Mouse (Mus musculus) right cerebral cortex, postnatal 36 days (tissue): ENCODE results near the gene Prss16.

Experiments
- DNase-seq, 2 experiments: peaks; one replicate each; pipeline ENCODE4 v3.0.0; 2022; ENCODE audit warnings: low spot score in 2 of 2, mixed read lengths in 1 of 2

Gene Prss16

GRCm38 (mm10) chr13:22007121-22007510 is 2.4 kb downstream of the Prss16 start:
- DNase-seq, result no peak

- DNase-seq, result no peak
Measured at GRCm38 (mm10) chr13:22006334-22007120, 3.0 kb downstream of the Prss16 start.

- DNase-seq, result no peak
Measured at GRCm38 (mm10) chr13:22005605-22006333, 3.8 kb downstream of the Prss16 start.

GRCm38 (mm10) chr13:22001823-22002222 is 7.7 kb downstream of the Prss16 start:
- DNase-seq, result no peak

GRCm38 (mm10) chr13:22001346-22001745 is 8.2 kb downstream of the Prss16 start:
- no peak for DNase-seq

- no peak for DNase-seq
Measured at GRCm38 (mm10) chr13:21999147-21999546, 10.4 kb downstream of the Prss16 start.

- DNase-seq, result no peak
Measured at GRCm38 (mm10) chr13:21998412-21998811, 11.1 kb downstream of the Prss16 start.

GRCm38 (mm10) chr13:21997821-21998220 is 11.7 kb downstream of the Prss16 start:
- DNase-seq, result no peak

GRCm38 (mm10) chr13:21997201-21997820 is 12.2 kb downstream of the Prss16 start:
- no peak for DNase-seq

- no peak for DNase-seq
Measured at GRCm38 (mm10) chr13:21996840-21997185, 12.7 kb downstream of the Prss16 start.

- no peak for DNase-seq
Measured at GRCm38 (mm10) chr13:21996101-21996839, 13.3 kb downstream of the Prss16 start.

GRCm38 (mm10) chr13:21995331-21995914 is 14.1 kb downstream of the Prss16 start:
- no peak for DNase-seq

GRCm38 (mm10) chr13:21994896-21995295 is 14.6 kb downstream of the Prss16 start:
- no peak for DNase-seq

- DNase-seq, result no peak
Measured at GRCm38 (mm10) chr13:21993957-21994738, 15.4 kb downstream of the Prss16 start.

- no peak for DNase-seq
Measured at GRCm38 (mm10) chr13:21992550-21992949, 17.0 kb downstream of the Prss16 start.

- DNase-seq, result no peak
Measured at GRCm38 (mm10) chr13:21984486-21984885, 25.1 kb downstream of the Prss16 start.

GRCm38 (mm10) chr13:21981803-21982193 is 27.7 kb downstream of the Prss16 start:
- DNase-seq, result no peak

GRCm38 (mm10) chr13:21980981-21981802 is 28.4 kb downstream of the Prss16 start, which contains the start of gene Pom121l2:
Gene Pom121l2, plus strand, starts transcription at chr13:21981194.
- DNase-seq, result no peak

- DNase-seq, result peak; percentile 45 to 59
Measured at GRCm38 (mm10) chr13:21974726-21975473, 34.6 kb downstream of the Prss16 start.
